34 mouse cellular contexts compared by ENCODE assay signal in the genomic region with DNA sequence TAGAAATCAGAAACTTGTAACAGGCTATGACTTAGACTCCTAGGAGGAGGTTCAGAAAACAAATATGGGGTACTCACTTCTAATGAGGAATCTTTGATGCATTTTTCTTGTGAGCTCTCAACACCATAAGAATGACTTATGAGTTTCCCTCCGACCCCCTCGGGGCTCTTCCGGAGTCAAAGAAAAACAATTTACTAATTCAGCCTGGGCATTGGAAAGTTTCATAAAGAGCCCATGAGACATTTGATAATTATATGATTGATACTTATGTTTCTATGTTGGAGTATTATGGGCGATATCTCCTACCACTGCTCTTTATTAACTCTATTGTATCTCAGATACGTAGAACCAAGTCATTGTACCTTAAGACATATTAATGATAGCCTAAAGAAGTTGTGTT. TPM values are rescaled to one million over a fixed set of nuclear protein-coding genes. Genes with fewer than 3 reads are reported as not detected.
"Had no signal": no experiment of that assay in that cellular context is flagged by ENCODE, and none has a peak within 500 bp of the region (broad histone marks: within the 10 kb centered on the region; RNA-seq: fewer than 3 reads in every experiment).

Olfr1055 (minus strand) TSS at position 101 of the 400 bp plus-strand sequence.

- H3K27me3 ChIP-seq: embryonic facial prominence, embryonic 12.5 days; embryonic facial prominence, embryonic 13.5 days; embryonic facial prominence, embryonic 15.5 days; forebrain, embryonic 12.5 days; forebrain, embryonic 13.5 days; forebrain, embryonic 15.5 days had no signal

- H3K9me3 ChIP-seq: embryonic facial prominence, embryonic 10.5 days; embryonic facial prominence, embryonic 12.5 days; embryonic facial prominence, embryonic 13.5 days; embryonic facial prominence, embryonic 15.5 days; forebrain, embryonic 10.5 days; forebrain, embryonic 12.5 days; forebrain, embryonic 13.5 days; forebrain, embryonic 15.5 days had no signal

- H3K4me1 ChIP-seq: embryonic facial prominence, embryonic 10.5 days; embryonic facial prominence, embryonic 12.5 days; embryonic facial prominence, embryonic 13.5 days; embryonic facial prominence, embryonic 15.5 days; forebrain, embryonic 10.5 days; forebrain, embryonic 12.5 days; forebrain, embryonic 13.5 days; forebrain, embryonic 15.5 days had no signal

- H3K27ac ChIP-seq: embryonic facial prominence, embryonic 10.5 days; embryonic facial prominence, embryonic 12.5 days; embryonic facial prominence, embryonic 13.5 days; embryonic facial prominence, embryonic 15.5 days; forebrain, embryonic 10.5 days; forebrain, embryonic 12.5 days; forebrain, embryonic 13.5 days; forebrain, embryonic 15.5 days; gastrocnemius, adult 2 months; heart, adult 2 months had no signal

- H3K4me3 ChIP-seq: embryonic facial prominence, embryonic 10.5 days; embryonic facial prominence, embryonic 12.5 days; embryonic facial prominence, embryonic 13.5 days; embryonic facial prominence, embryonic 15.5 days; erythroblast, embryonic 14.5 days; forebrain, embryonic 10.5 days; forebrain, embryonic 12.5 days; forebrain, embryonic 13.5 days; forebrain, embryonic 15.5 days; gastrocnemius, adult 2 months; heart, adult 2 months had no signal

- DNase-seq: cerebellum, adult 8-10 months; cerebellum, adult 9-10 months; cerebellum, adult 9-11 months; cerebellum, postnatal 10 days; cerebellum, postnatal 14 days; cerebellum, postnatal 25 days; cerebellum, postnatal 36 days; embryo, embryonic 11 days; forebrain, postnatal 0 days; gastrocnemius, adult 2 months; gastrocnemius, postnatal 10 days; gastrocnemius, postnatal 14 days; gastrocnemius, postnatal 25 days; gastrocnemius, postnatal 36 days; heart, adult 11 months; heart, adult 18-20 months; heart, adult 2 months had no signal

- H3K36me3 ChIP-seq: embryonic facial prominence, embryonic 10.5 days; embryonic facial prominence, embryonic 12.5 days; embryonic facial prominence, embryonic 13.5 days; embryonic facial prominence, embryonic 15.5 days; forebrain, embryonic 10.5 days; forebrain, embryonic 12.5 days; forebrain, embryonic 15.5 days had no signal

RNA-seq across cellular contexts. Expression of gene Olfr1055, which starts in this region (rescaled TPM):
- polyA plus RNA-seq: cortical plate, adult 2 months; embryonic facial prominence, embryonic 10.5 days; embryonic facial prominence, embryonic 11.5 days; embryonic facial prominence, embryonic 12.5 days; embryonic facial prominence, embryonic 13.5 days; embryonic facial prominence, embryonic 14.5 days; embryonic facial prominence, embryonic 15.5 days; erythroblast, embryonic 14.5 days; forebrain, embryonic 10.5 days; forebrain, embryonic 11.5 days; forebrain, embryonic 12.5 days; forebrain, embryonic 13.5 days; forebrain, embryonic 14.5 days; forebrain, embryonic 15.5 days; forebrain, embryonic 16.5 days; forebrain, postnatal 0 days; frontal cortex, adult 2 months; gonadal fat pad, adult 2 months; heart, adult 2 months had no signal
